Mouse (Mus musculus) gastrocnemius, postnatal 36 days (tissue): ENCODE results near the gene Fancd2. TPM values are rescaled to one million over a fixed set of nuclear protein-coding genes. Genes with fewer than 3 reads are reported as not detected.

Experiments used
- DNase-seq, 2 experiments: peaks; one replicate each; pipeline ENCODE4 v3.0.0; 2022
- intact Hi-C: fragments of 180-260 bp; cut with DNase I; formaldehyde crosslinking; loops from one replicate; pipeline ENCODE4 v1.15.1; 2025
- long read RNA-seq, 2 experiments: library from polyadenylated mRNA; stranded (forward); transcript quantifications; one replicate each; pipeline ENCODE4 v2.0.0; 2021
- total RNA-seq, 2 experiments: library from RNA; stranded (reverse); gene quantifications; 2 replicates each; pipeline ENCODE4 v1.2.3; 2021

Fancd2 gene
- under 1 TPM; 0.20 to 0.30 TPM for total RNA-seq
- long read RNA-seq, experiment 1, partial matches to known transcripts = 0 of 23 reads
- long read RNA-seq, experiment 1, other reads (novel, unspliced or antisense) = 23 of 23 reads
- long read RNA-seq, experiment 2, partial matches to known transcripts = 0 of 9 reads
- long read RNA-seq, experiment 2, other reads (novel, unspliced or antisense) = 9 of 9 reads

- peak; percentile 81 to 95 for DNase-seq
- intact Hi-C loops = no loop called here
Measured at GRCm38 (mm10) chr6:113530932-113531839, at the start of gene Fancd2, which contains the start of gene Emc3. Gene Fancd2 (plus strand): TSS chr6:113531682. Gene Emc3 (minus strand): TSS chr6:113531652.

GRCm38 (mm10) chr6:113482477-113483099 lies 48.9 kb upstream of the Fancd2 start:
- peak in 1 of 2 experiments; percentile 51 for DNase-seq
- intact Hi-C loops = no loop called here

- intact Hi-C loops = no loop called here
- peak; percentile 82 to 94 for DNase-seq
Measured at GRCm38 (mm10) chr6:113483100-113483615, 48.3 kb upstream of the Fancd2 start, which contains the start of gene Creld1. Gene Creld1 (plus strand): TSS chr6:113483297.

- intact Hi-C loops = no loop called here
- no peak for DNase-seq
Measured at GRCm38 (mm10) chr6:113483729-113484128, 47.8 kb upstream of the Fancd2 start.

- DNase-seq = no peak
- intact Hi-C loops = no loop called here
Measured at GRCm38 (mm10) chr6:113487125-113487576, 44.3 kb upstream of the Fancd2 start.

GRCm38 (mm10) chr6:113489410-113489809 lies 42.1 kb upstream of the Fancd2 start:
- intact Hi-C loops = no loop called here
- no peak for DNase-seq

GRCm38 (mm10) chr6:113492101-113492864 lies 39.2 kb upstream of the Fancd2 start:
- DNase-seq = no peak
- intact Hi-C loops = no loop called here

GRCm38 (mm10) chr6:113494258-113494788 lies 37.2 kb upstream of the Fancd2 start:
- intact Hi-C loops = no loop called here

GRCm38 (mm10) chr6:113495071-113495675 lies 36.3 kb upstream of the Fancd2 start:
- intact Hi-C loops = no loop called here
- no peak for DNase-seq

More at GRCm38 (mm10) chr6:113494258-113494788, 37.2 kb upstream of the Fancd2 start:
- DNase-seq = peak; percentile 68 to 75

GRCm38 (mm10) chr6:113499346-113499745 lies 32.1 kb upstream of the Fancd2 start:
- DNase-seq = no peak
- intact Hi-C loops = no loop called here

GRCm38 (mm10) chr6:113501388-113502084 lies 29.9 kb upstream of the Fancd2 start, which contains the start of gene Prrt3:
Gene Prrt3 (minus strand): TSS chr6:113501931.
- intact Hi-C loops = no loop called here
- DNase-seq = no peak

- intact Hi-C loops = no loop called here
- DNase-seq = no peak
Measured at GRCm38 (mm10) chr6:113502801-113503200, 28.7 kb upstream of the Fancd2 start.

- intact Hi-C loops = no loop called here
- no peak for DNase-seq
Measured at GRCm38 (mm10) chr6:113505689-113506088, 25.8 kb upstream of the Fancd2 start.

- DNase-seq = no peak
- intact Hi-C loops = no loop called here
Measured at GRCm38 (mm10) chr6:113507130-113507529, 24.4 kb upstream of the Fancd2 start.

GRCm38 (mm10) chr6:113508272-113508946 lies 23.1 kb upstream of the Fancd2 start:
- intact Hi-C loops = no loop called here
- DNase-seq = peak in 1 of 2 experiments; percentile 66

GRCm38 (mm10) chr6:113508947-113509280 lies 22.6 kb upstream of the Fancd2 start:
- peak; percentile 31 to 35 for DNase-seq
- intact Hi-C loops = no loop called here

GRCm38 (mm10) chr6:113513944-113514343 lies 17.5 kb upstream of the Fancd2 start:
- intact Hi-C loops = no loop called here
- DNase-seq = no peak

GRCm38 (mm10) chr6:113514600-113514999 lies 16.9 kb upstream of the Fancd2 start:
- intact Hi-C loops = no loop called here
- no peak for DNase-seq
